Mouse (Mus musculus) adrenal gland, adult 18-20 months (tissue): ENCODE data around the gene Neurog1. TPM values are rescaled to one million over a fixed set of nuclear protein-coding genes. Genes with fewer than 3 reads are reported as not detected.

Experiments used
- DNase-seq, 2 experiments: peaks; one replicate each; pipeline ENCODE4 v3.0.0; 2021 to 2022; ENCODE audit warnings: low spot score in 2 of 2
- total RNA-seq, 2 experiments: library from RNA; stranded (reverse); gene quantifications; 1 replicate in 1 of 2; 2 replicates in 1 of 2; pipeline ENCODE4 v1.2.3; 2021

Gene Neurog1
- total RNA-seq, 2 experiments from 2014 or later, result not detected

GRCm38 (mm10) chr13:56221995-56222848 lies 29.7 kb downstream of the Neurog1 start:
- no peak for DNase-seq

DNA sequence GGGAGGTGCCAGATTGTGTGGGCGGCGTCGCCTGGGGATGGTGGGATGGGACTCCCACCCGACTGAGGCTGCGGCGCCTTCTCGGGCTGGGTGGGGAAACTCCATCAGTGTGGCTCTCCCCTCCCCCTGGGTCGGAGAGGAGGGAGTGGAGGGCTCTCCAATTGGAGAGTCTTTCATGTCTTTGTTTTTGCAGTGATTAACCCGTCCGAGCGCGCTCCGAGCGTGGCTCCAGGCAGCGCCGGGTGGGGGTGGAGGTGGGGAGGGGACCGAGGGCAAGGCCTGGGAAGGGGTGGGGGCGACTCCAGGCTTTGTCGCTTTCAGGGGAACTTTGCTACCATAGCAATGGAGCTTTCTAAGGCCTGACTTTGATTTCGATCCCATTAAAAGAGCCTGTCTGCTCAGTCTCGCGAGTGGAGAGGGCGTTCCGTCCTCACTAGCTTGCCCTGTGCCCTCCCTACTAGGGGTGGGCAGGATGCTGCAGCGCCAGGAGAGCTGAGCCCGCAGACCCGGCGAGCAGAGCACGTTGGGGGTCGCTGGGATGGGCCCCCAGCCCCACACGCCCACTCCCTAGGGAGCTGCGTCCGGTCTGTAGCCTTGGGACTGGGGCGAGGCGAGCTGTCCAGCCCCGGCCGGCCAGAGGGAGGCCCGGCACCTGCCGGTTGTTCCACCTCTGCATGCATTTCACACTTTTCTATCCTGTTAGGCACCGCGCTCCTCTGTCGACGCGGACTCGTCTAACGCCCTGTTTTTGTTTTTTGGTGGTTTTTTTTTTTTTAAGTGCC lies 30.6 kb downstream of the Neurog1 start:
- no peak for DNase-seq

DNA sequence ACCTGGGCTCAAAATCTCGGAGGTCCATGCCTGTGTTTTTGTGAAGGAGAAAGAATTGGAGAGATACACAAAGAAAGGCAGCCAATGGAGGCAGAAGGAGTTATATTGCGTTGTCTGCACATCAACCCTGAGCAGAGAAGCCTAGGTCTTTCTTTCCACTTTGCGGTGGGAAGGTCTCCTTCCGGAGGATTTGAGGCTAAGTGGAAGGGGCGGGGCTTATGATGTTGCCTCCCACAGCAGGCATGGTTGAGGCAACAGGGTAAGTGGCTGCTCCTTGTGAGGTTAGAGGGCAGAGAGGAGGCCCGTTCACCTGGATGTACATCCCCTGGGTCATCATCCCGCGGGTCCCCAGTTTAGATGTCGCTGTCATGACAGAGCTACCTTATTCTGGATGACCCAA lies 32.7 kb downstream of the Neurog1 start:
- no peak for DNase-seq

- DNase-seq, result no peak
Measured at GRCm38 (mm10) chr13:56216090-56216489, 35.9 kb downstream of the Neurog1 start.

GRCm38 (mm10) chr13:56214633-56215032 lies 37.3 kb downstream of the Neurog1 start:
- no peak for DNase-seq

GRCm38 (mm10) chr13:56209067-56209411 lies 42.9 kb downstream of the Neurog1 start:
- no peak for DNase-seq

DNA sequence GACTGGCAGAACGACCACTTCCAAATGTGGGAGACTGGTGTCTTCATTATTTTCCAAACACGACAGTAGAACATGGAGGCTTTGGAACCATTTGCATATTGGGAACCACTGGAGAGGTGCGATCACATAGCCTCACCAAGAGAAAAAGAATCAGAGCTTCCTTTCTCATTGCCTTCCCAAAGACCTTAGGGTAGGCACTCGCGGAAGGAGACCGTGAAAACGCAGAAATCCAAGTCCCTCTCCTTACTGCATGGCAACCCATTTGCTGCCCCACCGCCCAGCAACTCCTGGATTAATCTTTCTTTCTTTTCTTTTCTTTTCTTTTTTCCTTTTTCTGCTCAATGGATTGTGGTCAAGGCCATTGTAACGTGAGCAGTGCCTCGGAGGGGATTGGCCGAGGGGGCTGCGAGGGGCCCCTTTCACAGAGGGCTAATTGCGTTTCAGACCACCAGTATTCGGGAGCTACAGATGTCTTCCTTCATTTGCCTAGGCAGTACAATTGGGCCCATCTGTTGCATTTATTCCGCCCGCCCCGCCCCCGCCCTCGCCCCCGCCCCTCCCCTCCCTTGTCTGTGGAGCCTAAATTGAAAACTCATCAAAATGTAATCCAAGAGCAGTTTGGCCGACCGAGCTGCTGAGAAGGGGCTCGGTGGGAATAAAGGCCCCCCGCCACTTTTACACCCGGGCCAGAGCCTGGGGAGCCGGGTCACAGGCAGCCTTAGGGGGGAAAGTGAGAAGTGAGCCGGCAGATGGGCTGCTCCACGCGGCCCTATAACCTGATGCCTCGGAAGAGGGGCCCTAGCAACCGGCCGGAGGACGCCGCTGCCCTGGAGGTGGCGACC lies 43.5 kb downstream of the Neurog1 start:
- no peak for DNase-seq

Other genes starting within 250 kb of the Neurog1 start
- gene H2afy, start 115.8 kb downstream of the Neurog1 start, total RNA-seq, result 100 to 1,000 TPM; 121 to 122 TPM
- 1 to 10 TPM; 2.2 to 3.0 TPM for gene Tifab, start 73.3 kb downstream of the Neurog1 start, total RNA-seq
- gene Cxcl14, start 44.4 kb upstream of the Neurog1 start, total RNA-seq, result 10 to 100 TPM; 60.1 to 60.7 TPM
- gene Gm3045, start 174.4 kb upstream of the Neurog1 start, total RNA-seq, result not detected
- 1 to 10 TPM; 2.4 to 5.9 TPM for gene Slc25a48, start 186.2 kb upstream of the Neurog1 start, total RNA-seq
- gene Il9, start 230.1 kb upstream of the Neurog1 start, total RNA-seq, result not detected